Mouse (Mus musculus) neural tube, embryonic 11.5 days (tissue): ENCODE measurements around the gene Gm17387. TPM values are rescaled to one million over a fixed set of nuclear protein-coding genes. Genes with fewer than 3 reads are reported as not detected.

Source experiments
- ATAC-seq: fragments of 200-750 bp; cut with Nextera tagmentation; 2 replicates; pipeline ENCODE4 v1.8.0; 2017; ENCODE audit warnings: moderate number of reproducible peaks, mild to moderate bottlenecking, moderate TSS enrichment, moderate library complexity; ENCODE audit not compliant: insufficient read depth, low FRiP score, low TSS enrichment
- DNase-seq: peaks from one replicate; pipeline ENCODE4 v3.0.0-alpha.2; 2015; ENCODE audit warnings: low spot score
- H3K27ac ChIP-seq: fragments of 300-500 bp; sonication (generic); 2 replicates; pipeline ENCODE4 v1.5.1; 2014; ENCODE audit warnings: low read depth, mild to moderate bottlenecking, low read length
- H3K27me3 ChIP-seq: fragments of 300-500 bp; sonication (generic); 2 replicates; pipeline ENCODE4 v1.6.1; 2014; ENCODE audit warnings: mild to moderate bottlenecking, low read length, mixed read lengths; ENCODE audit not compliant: control insufficient read depth, insufficient read depth
- H3K36me3 ChIP-seq: fragments of 300-500 bp; sonication (generic); 2 replicates; pipeline ENCODE4 v1.6.1; 2014; ENCODE audit warnings: mild to moderate bottlenecking, low read length, moderate library complexity, mixed read lengths; ENCODE audit not compliant: control insufficient read depth, insufficient read depth
- H3K4me1 ChIP-seq: fragments of 300-500 bp; sonication (generic); 2 replicates; pipeline ENCODE4 v1.6.1; 2014; ENCODE audit warnings: low read length, mixed read lengths; ENCODE audit not compliant: control insufficient read depth, insufficient read depth
- H3K4me2 ChIP-seq: fragments of 300-500 bp; sonication (generic); 2 replicates; pipeline ENCODE4 v1.6.1; 2014; ENCODE audit warnings: low read depth, mild to moderate bottlenecking, moderate library complexity
- H3K4me3 ChIP-seq: fragments of 300-500 bp; sonication (generic); 2 replicates; pipeline ENCODE4 v1.5.1; 2014; ENCODE audit warnings: low read depth, low read length
- H3K9ac ChIP-seq: fragments of 300-500 bp; sonication (generic); 2 replicates; pipeline ENCODE4 v1.6.1; 2014; ENCODE audit warnings: mild to moderate bottlenecking, low read length
- H3K9me3 ChIP-seq: fragments of 300-500 bp; sonication (generic); 2 replicates; pipeline ENCODE4 v1.6.1; 2016; ENCODE audit warnings: low read length; ENCODE audit not compliant: control insufficient read depth
- WGBS: fragments of 180-500 bp; shearing (Covaris S2); extraction: QIAGEN DNeasy Blood & Tissue Kit; methylation state at CpG from one replicate; pipeline ENCODE4 v1.1.7; 2014; 5-methylcytosine and 5-hydroxymethylcytosine counted together
- polyA plus RNA-seq: library from polyadenylated mRNA; unstranded; fragments of >200 nt; fragmentation: Nextera tagmentation; extraction: Ambion mirVana; gene quantifications from 2 replicates; pipeline ENCODE4 v1.2.1, GENCODE M21; 2014

The Gm17387 gene
- not detected in 2 replicates for polyA plus RNA-seq

DNA sequence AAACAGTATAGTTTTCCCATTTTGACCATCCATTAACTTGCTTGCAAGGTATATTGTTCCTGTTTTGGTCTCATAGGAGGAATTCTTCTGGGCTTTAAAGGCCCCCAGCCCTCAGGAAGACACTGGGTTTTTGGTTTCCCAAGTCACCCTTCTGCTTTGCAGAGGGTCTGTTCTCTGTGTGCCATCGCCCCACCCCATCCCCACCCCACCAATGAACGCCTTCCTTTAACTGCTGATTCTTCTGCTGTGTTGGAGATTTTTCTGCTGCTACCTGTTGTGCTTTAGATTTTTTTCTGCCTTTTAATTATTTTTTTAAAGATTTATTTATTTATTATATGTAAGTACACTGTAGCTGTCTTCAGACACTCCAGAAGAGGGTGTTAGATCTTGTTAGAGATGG is at the start of gene Gm17387:
TSS of gene Gm17387 (plus strand) at position 301 of the 400 bp plus-strand sequence.
- Histone ChIP-seq H3K4me2 (no peak within 1 kb of the TSS), H3K27me3 (no peaks in the 10 kb centered on the region), H3K4me1 (no peaks in the 10 kb centered on the region), H3K9me3 (no peaks in the 10 kb centered on the region), H3K36me3 (no peaks in the 10 kb centered on the region), H3K9ac (no peak within 1 kb of the TSS), H3K4me3 (no peak within 1 kb of the TSS), H3K27ac (no peak within 1 kb of the TSS)
- ATAC-seq (no peak), DNase-seq (no peak)
- WGBS, result 98% methylated on average over 2 of the region's 2 CpGs

DNA sequence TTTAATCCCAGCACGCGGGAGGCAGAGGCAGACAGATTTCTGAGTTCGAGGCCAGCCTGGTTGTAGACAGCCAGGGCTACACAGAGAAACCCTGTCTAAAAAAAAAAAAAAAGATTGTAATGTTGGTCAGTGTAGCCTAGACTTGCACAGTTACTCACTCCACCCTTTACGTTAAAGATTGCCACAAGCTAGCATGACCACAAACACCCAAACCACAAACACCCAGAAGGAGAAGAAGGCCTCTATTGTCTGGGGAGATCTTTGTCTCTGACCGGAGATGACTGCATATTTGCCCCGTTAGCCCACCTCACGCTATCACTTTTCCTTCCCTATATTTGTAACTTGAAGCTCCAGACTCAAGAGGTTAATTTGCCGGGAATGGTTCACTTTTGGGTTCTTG is 47.2 kb upstream of the Gm17387 start:
- no peaks in the 10 kb centered on the region for H3K27me3 ChIP-seq
- no peak overlapping the region for H3K4me2 ChIP-seq
- ATAC-seq (no peak), DNase-seq (no peak)
- WGBS, result 92% methylated on average over 8 of the region's 8 CpGs
- no peak overlapping the region for H3K9ac ChIP-seq
- H3K4me3 ChIP-seq, result no peak overlapping the region
- no peaks in the 10 kb centered on the region for H3K36me3 ChIP-seq
- H3K27ac ChIP-seq, result no peak overlapping the region
- no peaks in the 10 kb centered on the region for H3K9me3 ChIP-seq
- no peaks in the 10 kb centered on the region for H3K4me1 ChIP-seq

DNA sequence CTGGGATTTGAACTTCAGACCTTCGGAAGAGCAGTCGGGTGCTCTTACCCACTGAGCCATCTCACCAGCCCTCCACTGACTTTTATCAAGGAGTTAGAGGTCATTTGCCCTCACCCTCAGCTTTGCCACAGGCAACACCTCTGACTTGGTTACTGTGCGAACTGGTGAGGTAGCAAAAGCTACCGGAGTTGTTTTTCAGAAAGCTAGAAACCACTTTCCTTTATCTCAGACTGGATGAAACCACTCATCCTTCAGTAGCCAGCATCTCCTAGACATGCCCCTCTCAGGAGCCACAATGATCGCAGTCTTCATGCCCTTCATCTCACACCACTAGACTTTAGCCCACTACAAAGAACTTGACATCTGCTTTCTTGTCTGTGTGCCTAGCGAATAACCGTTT is 46.0 kb upstream of the Gm17387 start:
- ATAC-seq (no peak), DNase-seq (no peak)
- no peaks in the 10 kb centered on the region for H3K4me1 ChIP-seq
- H3K9me3 ChIP-seq, result no peaks in the 10 kb centered on the region
- 94% methylated on average over 7 of the region's 7 CpGs for WGBS
- no peaks in the 10 kb centered on the region for H3K36me3 ChIP-seq
- H3K9ac ChIP-seq, result no peak overlapping the region
- no peak overlapping the region for H3K4me2 ChIP-seq
- no peaks in the 10 kb centered on the region for H3K27me3 ChIP-seq
- no peak overlapping the region for H3K27ac ChIP-seq
- H3K4me3 ChIP-seq, result no peak overlapping the region

DNA sequence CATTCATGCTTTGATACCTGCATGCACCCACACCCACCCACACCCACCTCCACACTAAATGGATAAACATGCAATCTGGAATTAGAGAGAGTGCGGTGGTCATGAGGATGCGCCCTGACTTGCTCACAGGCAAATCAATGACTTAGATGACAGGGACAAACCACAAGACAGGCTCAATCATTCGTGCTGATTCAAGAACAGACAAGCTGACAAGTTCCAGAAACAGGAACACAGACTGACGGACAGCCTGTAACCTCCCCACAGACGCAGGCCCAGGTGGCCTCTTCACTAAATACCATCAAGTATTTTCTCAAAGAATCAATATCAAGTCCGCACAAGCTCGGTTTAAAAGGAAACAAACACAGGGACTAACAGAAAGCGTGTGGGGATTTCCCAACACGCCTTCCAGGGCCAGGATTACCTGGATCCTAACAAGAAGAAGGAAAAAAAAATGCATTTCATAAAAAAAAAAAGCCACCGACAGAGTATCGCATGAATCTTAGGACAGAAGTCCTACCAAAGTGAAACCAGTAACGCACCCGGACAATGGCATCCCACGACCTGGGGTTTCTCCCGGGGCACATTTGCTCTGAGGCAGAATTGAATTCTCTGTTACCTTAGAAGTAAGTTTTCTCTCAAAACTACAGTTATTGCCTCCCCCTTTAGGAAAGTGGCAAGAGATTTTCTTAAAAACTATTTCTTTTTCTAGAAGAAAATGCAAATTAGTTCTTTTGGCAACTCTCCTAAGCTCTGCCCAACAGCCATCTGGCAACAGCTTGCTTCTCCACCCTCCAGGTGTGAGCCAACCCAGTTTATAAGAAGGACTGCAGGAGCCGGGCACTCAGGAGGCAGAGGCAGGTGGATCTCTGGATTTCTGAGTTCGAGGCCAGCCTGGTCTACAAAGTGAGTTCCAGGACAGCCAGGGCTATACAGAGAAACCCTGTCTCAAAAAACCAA is 41.5 kb upstream of the Gm17387 start:
- DNase-seq (no peak), ATAC-seq (no peak)
- H3K9me3 ChIP-seq, result no peaks in the 10 kb centered on the region
- H3K27ac ChIP-seq, result no peak overlapping the region
- 89% methylated on average over 17 of the region's 17 CpGs for WGBS
- no peak overlapping the region for H3K4me3 ChIP-seq
- no peaks in the 10 kb centered on the region; the same call in 1 of the 2 replicates for H3K4me1 ChIP-seq
- no peak overlapping the region for H3K9ac ChIP-seq
- H3K27me3 ChIP-seq, result no peaks in the 10 kb centered on the region
- no peaks in the 10 kb centered on the region for H3K36me3 ChIP-seq
- no peak overlapping the region for H3K4me2 ChIP-seq

DNA sequence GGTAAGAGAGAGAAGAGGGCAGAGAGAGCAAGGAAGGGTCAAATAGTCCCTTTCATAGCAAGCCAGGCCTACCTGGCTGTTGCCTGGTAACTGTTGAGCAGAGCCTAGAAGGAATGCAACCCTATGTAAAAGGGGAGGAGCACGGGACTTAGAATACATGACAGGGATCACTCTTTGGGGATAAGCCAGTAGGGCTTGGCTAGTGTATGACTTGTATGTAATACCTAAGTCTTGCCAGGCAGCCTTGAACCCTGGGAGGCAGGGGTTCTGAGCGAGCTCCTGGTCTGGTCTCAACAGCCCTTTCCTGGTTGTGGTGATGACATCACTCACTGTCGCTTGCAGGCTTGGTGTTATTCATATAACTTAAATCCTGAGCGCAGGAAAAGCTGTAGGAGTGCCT is 39.9 kb upstream of the Gm17387 start:
- Histone ChIP-seq H3K27ac (no peak overlapping the region), H3K36me3 (no peaks in the 10 kb centered on the region), H3K9ac (no peak overlapping the region), H3K4me1 (no peaks in the 10 kb centered on the region; the same call in 1 of the 2 replicates), H3K4me2 (no peak overlapping the region), H3K27me3 (no peaks in the 10 kb centered on the region), H3K9me3 (no peaks in the 10 kb centered on the region), H3K4me3 (no peak overlapping the region)
- no peak for DNase-seq
- WGBS, result 77% methylated on average over 4 of the region's 4 CpGs
- no peak for ATAC-seq

DNA sequence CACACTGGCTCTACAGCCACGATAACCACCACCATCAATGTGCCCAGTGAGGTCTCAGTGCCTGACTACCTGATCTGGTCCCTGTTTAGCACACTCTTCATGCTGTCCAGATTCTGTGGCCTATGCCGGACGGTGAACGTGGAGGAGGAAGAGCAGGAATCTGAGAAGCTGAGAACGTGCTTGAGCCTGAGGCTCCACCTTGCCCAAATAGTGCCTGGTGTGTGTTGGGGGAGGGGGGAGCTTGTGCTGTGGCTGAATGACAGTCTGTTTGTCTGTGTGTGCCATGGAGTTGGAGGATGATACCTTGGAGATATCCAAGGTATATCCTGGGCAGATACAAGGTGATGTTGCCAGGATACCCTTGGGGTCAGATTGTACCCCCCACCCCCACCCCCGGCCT is 38.7 kb upstream of the Gm17387 start:
- Histone ChIP-seq H3K27me3 (no peaks in the 10 kb centered on the region), H3K4me3 (no peak overlapping the region), H3K36me3 (no peaks in the 10 kb centered on the region), H3K9ac (no peak overlapping the region), H3K9me3 (no peaks in the 10 kb centered on the region), H3K4me2 (no peak overlapping the region), H3K27ac (no peak overlapping the region), H3K4me1 (no peaks in the 10 kb centered on the region; the same call in 1 of the 2 replicates)
- ATAC-seq (no peak), DNase-seq (no peak)
- WGBS, result 77% methylated on average over 6 of the region's 6 CpGs

DNA sequence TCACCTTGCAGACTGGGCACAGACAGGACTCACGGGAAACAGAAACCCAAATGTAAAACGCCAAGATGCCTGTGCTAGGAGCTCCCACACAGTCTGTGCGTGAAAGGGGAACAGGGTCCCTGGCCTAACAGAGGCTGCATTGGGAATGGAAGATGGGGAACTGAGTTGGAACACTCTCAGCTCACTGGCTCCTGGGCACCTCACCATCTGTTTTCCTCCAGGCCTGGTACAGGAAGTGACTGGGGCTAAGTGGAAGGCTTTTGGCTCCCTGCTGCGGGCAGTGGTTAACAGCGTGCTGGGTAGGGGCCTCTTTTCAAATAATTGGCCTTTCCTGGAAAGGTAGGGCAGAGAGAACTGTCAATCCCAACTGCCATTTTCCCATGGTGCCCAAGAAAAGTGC is 38.3 kb upstream of the Gm17387 start:
- H3K27ac ChIP-seq, result no peak overlapping the region
- ATAC-seq, result no peak

DNA sequence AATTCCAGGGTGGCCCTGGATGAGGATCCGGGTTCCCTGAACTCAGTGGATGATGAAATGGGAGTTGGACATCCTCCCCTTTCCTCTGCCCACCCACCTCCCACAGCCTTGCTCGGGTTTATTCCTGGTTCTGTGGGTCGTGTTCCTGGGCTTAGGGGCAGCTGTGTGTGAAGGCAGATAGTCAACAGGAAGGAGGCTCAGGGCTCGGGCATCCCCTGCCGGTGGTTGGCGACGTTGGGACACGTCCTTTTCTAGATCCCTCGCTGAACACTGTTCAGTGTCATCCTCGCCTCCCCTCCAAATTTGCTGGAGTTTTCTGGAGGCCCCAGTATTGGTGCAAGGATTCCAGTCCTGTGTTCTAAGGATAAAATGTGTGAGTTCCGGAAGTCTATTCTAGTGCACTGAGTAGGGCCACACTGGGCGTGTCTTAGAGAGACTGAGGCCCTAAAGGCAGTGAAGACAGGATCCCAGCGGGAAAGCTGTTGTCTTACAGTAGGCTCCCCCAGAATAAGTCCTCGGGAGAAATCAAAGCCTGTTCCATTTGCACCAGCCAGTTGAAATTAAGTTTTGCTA is 37.7 kb upstream of the Gm17387 start:
- Histone ChIP-seq H3K4me1 (no peaks in the 10 kb centered on the region; the same call in 1 of the 2 replicates), H3K4me3 (no peak overlapping the region), H3K27me3 (no peaks in the 10 kb centered on the region), H3K27ac (no peak overlapping the region), H3K36me3 (no peaks in the 10 kb centered on the region), H3K4me2 (no peak overlapping the region), H3K9ac (no peak overlapping the region), H3K9me3 (no peaks in the 10 kb centered on the region)
- DNase-seq, result no peak
- no peak for ATAC-seq
- WGBS, result 88% methylated on average over 14 of the region's 14 CpGs

More for the DNA sequence above, 38.3 kb upstream of the Gm17387 start:
- 62% methylated on average over 5 of the region's 5 CpGs for WGBS
- DNase-seq, result no peak
- Histone ChIP-seq H3K36me3 (no peaks in the 10 kb centered on the region), H3K4me2 (no peak overlapping the region), H3K27me3 (no peaks in the 10 kb centered on the region), H3K9ac (no peak overlapping the region), H3K9me3 (no peaks in the 10 kb centered on the region), H3K4me3 (no peak overlapping the region), H3K4me1 (no peaks in the 10 kb centered on the region; the same call in 1 of the 2 replicates)

DNA sequence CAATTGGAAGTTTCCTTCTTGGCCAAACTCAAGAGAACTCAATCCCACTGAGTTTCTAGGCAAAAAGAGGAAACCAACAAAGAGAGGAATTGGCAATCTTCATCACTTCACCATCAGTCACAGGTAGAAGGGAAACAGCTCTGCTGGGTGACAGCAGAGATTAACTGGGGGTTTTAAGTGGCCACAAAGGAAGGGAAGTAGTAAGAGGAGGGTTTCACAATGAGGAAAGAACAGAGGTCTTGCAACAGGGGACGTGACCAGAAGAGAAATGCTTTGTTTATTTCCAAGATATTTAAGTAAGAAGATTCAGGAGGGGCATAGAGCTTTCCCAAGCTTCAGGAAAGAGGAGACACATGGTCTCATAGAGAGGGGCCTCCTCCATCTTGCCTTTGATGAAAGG is 31.1 kb upstream of the Gm17387 start:
- Histone ChIP-seq H3K4me1 (no peaks in the 10 kb centered on the region), H3K4me2 (no peak overlapping the region), H3K9me3 (no peaks in the 10 kb centered on the region), H3K27me3 (no peaks in the 10 kb centered on the region), H3K27ac (no peak overlapping the region), H3K9ac (no peak overlapping the region), H3K36me3 (no peaks in the 10 kb centered on the region), H3K4me3 (no peak overlapping the region)
- WGBS, result 63% methylated on average over 1 of the region's 1 CpGs
- DNase-seq (no peak), ATAC-seq (no peak)
